Mouse (Mus musculus) mature B cell (primary cell): ENCODE results near the gene Trp53i11.

Source experiments
- in situ Hi-C: fragments of 300-500 bp; cut with MboI; formaldehyde crosslinking; loops from 2 replicates; pipeline ENCODE4 v1.14.3; 2019

Trp53i11 gene

DNA sequence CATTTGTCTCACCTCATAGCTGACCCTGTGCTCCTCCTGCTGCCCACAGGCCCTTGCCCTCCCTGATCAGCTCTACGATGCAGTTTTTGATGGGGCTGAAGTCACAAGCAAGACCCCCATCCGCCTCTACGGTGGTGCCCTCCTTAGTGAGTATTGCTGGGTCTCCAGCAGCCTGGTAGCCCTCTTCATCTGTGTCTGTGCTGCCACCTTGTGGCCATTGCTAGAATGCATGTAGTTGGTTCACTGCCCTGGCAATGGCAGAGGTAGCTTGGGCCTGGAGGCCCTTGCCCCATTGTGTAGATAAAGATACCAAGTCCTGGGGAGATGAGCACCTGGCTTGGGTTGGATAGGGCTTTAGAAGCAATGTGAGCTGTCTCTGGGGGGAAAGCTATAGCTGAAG is 11.5 kb downstream of the Trp53i11 start:
- in situ Hi-C loops = loop anchor here (5.0 kb wide), 1 partner anchor 132 kb away; no protein-coding TSS in a partner anchor

DNA sequence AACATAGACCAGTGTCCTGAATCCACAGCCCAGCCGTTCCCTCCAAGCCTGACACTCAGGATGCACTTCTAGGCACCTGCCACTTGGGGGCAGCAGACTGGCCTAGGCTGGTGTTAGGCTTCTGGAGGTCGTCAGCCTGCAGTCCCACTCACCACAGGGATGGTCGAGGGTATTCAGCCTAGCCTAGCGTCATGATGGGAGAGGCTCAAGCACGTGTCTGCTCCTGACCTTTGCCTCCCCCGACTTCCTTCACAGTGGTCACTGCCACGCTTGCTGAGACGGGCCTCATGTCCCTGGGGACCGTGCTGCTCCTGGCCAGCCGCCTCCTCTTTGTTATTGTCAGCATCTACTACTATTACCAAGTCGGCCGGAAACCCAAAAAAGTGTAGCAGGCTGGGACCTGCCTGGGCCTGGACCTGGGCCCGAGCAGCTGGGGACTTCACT is 12.2 kb downstream of the Trp53i11 start:
- in situ Hi-C loops = loop anchor here (5.0 kb wide), 1 partner anchor 132 kb away; no protein-coding TSS in a partner anchor

DNA sequence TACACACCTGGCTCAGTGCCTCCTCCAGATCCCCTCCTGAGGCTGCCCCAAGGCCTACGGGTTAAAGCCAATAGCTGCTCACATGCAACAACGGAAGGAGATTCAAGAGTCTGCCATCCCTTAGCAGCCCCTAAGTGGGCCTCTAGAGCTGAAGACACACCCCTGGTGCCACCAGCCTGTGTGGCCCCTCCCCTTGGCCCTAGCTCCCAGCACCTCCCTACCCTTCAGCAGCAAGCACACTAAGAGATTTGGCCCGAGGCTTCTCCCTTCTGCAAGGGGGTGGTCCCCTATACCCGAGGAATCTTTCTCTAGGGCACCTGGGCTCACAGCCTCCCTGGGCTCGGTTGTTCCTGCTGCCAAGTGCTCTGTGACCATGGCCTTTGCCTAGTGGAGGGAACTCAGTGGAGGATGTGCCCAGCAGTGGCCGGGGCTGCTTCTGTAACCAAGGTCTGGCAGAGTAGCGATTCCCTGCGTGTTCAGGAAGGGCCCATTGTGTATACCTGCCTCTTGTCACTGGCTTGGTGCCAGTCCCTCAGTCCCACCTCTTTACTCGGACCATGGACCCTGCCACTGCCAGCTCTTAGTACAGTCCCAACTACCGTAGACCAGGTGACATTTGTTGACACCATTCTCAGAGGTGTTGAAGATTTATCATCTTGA is 13.5 kb downstream of the Trp53i11 start:
- in situ Hi-C loops = no loop called here

DNA sequence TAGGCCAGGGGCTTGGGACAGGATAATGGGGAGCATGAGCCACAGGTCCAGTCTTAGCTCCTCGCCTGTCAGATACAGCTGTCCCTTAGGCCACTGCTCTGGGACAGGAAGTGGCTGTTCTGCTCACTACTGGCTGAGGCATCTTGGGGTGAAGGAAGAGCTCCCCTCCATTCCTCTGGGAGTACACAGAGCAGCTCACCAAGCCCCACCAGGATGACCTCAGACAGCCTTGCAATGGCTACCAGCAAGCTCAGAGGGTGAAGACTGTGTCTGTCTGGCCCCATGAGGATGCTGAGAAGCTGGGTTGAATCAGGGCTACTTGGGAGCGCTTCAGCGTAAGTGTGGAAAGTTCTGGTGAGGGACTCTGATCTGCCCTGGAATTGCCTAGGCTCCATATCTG is 14.6 kb downstream of the Trp53i11 start:
- in situ Hi-C loops = no loop called here

DNA sequence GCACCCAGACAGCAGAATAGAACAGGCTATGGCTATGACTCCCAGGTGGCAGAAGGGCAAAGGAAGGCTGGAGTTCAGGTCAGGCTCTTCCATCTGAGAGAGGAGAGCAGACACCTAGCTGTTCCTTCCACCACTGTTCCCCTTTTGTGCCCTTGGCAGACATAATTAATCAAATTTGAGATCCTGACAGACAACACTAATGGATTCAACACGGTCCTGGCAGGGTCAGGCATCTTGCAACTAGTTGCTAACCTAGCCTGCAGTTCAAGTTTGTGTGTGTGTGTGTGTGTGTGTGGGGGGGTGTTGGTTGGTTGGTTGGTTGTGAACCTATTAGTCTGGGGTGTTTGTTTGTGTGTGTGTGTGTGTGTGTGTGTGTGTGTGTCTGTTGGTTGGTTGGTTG is 15.4 kb downstream of the Trp53i11 start:
- in situ Hi-C loops = no loop called here

DNA sequence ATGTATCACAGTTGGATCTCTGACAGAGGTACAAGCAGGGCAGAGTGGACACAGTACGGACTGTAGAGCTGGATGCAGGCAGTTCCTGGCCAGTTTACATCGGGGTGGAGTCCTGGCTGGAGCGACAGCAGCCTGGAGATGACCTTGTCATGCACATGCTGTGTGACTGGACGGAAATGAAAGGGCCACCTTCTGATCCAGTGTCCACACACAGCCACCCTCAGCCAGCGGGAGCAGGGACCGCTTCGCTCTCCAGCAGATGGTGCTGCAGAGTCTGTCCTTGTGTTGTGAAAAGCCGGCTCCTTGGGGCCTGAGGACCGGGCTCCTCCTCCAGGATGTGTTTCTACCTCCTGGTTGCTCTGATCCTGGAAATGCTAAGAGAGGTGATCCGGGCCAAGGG is 16.3 kb downstream of the Trp53i11 start:
- in situ Hi-C loops = no loop called here

DNA sequence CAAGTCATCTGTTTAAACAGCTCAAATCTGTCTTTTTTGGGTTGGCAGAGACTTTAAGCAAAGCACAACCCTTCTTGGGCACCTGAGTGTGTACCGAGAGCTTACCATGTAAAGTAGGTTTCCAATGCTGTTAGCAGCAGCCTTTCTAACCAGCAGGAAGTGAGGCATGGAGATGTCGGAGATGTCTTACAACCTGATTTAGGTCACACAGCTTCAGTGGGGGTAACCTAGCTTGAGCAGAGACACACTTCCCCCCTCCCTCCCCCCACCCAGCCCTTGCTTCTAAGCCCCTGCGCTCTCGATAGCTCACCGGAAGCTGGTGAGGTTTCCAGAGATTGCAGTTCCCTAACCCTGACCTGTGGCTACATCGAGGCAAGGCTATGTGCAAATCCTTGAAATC is 17.2 kb downstream of the Trp53i11 start:
- in situ Hi-C loops = no loop called here

DNA sequence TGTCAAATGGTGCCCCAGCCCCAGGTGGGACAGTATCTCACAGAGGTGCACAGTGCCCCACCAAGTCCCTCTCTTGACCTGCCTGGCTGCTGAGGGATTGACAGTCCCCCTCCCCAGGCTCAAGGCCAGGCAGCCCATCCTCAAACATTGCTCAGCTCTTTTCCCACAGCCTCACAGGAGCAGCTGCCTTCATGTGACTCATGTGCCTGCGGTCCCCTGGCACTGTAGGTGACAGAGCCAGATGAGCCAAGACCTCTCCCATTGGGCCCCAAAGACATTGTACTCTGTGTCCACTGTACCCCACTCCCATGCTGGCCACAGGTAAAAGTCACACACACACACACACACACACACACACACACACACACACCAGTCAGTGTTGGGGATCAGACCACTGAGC is 18.8 kb downstream of the Trp53i11 start:
- in situ Hi-C loops = no loop called here

DNA sequence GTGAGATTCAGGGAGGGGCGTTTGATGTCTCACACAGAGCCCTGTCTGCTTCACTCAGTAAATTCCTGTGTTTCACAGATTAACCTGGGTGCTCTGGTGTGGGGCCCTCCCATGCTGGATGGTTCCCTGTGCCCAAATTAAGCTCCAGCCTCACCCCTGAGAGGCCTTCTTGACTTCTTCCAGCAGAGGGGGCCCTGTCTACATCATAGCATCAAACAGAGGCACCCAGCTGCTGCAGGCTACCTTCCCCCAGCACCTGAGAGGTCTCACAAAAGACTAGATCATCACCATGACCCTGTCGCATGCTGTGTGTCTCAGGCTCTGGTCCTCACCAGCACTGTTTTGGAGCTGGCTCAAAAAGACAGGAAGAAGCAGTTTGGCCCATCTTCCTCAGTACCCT is 25.0 kb downstream of the Trp53i11 start:
- in situ Hi-C loops = no loop called here

DNA sequence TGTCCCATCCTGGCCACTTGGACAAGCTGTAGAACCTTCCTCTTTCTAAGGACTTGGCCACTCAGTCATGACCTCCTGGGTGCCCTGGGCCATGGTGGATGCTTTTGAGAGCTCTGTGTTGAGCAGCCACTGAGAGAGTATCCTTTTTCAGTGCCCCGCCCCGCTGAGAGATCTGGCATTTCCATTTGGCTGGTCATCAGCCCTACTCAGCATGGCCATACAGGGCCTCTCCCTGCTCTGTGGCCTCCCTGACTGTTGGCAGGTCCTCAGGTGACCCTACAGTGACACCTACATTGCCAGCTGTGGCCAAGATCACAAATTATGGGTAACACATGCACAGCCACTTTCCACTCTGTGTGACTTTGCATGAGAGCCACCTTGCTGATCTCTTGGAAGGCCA is 25.5 kb downstream of the Trp53i11 start:
- in situ Hi-C loops = no loop called here

DNA sequence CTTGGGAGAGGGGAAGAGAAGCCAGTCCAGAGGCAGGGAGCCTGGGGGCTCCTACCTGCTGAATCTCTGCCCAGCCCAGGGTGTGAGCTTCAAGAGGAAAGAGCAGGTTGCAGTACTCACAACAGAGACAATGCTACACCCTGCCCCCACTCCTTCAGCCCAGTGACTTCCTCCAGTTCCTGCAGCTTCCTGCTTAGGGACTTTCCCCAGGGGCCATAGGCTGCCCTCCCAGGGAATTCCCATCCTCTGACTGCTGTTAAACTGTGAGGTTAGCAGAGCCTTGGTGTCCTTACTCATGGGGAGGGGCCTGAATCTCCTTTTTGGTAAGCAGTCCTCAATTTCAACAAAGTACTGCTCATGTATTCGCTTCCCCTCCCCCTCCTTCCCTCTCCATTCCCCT is 26.8 kb downstream of the Trp53i11 start:
- in situ Hi-C loops = no loop called here

DNA sequence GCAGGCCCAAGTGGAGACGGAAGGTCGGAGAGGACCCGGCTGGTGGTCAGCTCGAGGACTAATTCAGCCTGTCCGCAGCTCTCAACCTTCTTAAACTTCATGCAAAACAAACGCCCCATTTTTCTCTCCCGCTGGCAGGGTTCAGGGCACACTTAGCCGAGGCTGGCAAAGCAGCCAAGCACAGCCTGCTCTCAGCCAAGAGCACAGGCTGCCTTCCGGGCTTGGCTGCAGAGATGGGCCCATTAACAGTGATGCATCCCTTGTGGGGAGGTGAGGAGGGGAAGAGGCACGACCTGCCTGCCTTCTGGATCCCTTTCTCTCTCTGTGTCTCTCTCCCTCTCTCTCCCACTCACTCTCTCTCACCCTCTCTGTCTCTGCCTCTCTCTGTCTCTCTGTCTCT is 28.4 kb downstream of the Trp53i11 start:
- in situ Hi-C loops = no loop called here

DNA sequence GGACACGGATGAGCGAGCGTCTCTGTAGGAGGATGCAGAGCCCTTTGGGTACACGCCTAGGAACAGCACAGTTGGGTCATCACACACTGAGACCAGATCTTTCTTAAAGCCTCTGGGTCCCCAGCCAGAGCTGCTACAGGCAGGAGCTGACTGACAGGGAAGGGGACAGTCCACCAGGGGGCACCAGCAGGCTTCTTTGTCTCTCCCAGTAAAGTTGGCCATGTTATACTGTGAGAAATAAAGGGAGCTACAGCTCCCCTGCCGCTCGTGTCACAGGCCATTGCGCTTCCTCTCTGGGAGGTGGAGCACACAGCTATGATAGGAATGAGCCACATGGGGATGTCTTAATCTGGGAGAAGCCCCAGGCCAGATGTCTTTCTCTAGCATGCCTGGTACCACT is 29.7 kb downstream of the Trp53i11 start:
- in situ Hi-C loops = no loop called here

DNA sequence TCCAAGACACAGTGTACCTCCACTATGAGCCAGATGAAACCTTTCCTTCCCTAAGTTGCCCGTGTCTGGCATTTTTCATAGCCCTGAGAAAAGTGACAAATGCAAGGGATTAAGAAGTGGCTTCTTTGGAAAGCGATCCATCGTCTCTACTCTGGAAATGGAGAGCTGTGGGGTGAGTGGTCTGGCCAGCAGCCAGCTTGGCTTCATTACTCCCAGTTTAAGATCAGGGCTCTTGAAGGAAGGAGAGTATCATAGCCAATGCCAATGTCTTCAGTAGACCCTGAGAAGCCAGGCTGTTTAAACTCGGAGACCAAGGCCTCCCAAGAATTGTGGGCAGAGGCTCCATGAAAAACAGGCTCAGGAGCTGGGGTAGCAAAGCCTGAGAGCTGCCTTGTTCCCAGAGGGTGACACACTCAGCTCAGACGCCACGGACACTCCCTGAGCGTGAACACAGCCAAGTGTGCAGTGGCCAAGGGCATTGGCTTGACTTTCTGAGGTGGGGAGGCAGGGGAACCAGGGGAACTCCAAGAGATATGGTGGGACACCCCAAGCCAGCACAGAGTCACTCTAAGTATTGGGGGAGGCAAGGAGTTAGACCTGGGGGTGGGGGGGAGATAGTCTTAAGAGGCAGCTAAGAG is 31.1 kb downstream of the Trp53i11 start:
- in situ Hi-C loops = no loop called here

DNA sequence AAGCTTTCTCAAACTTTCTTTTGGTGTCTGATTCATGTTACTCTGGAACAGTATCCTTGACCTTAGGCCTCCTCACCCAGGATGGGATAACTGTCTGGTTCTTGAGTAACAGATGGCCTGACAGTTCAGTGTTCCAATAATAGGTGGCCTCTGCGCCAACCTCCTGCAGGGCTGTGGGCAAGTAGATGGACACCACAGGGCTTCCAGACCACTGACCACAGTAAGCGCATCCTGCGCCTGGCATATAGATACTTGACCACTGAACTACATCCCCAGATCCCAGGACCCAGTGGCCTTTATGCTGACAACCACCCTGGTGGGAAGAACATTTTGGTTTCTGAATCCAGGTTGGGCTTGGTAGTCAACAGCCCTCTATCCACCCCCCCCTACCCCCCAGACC is 32.2 kb downstream of the Trp53i11 start:
- in situ Hi-C loops = no loop called here

DNA sequence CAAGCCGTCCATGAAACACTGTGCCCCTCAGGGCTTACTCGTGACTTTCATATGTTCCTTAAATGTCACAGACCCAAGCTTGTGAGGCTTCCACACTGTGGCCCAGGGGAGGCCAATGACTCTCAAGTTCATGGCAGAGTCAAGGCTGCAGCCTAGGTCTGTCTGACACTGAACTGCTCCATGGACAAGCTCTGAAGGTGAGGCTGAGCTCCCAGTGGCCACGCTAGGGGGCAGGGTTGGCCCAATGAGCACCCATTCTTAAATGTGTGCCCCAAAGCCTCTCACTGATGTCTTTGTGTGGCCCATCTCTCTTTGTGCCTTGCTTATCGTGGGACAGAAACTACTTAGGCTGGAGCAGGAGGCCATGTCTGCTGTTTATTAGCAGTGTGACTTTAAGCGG is 33.1 kb downstream of the Trp53i11 start:
- in situ Hi-C loops = no loop called here

DNA sequence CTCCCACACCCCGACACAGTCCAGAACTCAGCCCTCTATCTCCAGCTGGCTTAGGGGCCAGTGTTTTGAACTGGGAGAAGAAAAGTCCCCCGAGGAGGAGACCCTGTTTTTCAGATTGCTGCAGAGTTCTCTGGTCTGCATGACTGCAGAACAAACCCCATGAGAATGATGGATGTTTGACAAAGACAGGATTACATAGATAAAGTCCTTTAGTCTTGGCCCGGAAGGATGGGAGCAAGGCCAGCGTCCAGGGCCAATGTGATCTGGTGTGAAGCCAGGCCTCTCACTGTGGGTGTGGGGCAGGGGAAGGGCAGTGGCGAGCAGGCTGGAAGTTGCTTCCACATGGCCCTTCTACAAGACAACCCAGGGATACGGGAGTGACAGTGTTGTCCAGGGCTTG is 36.1 kb downstream of the Trp53i11 start:
- in situ Hi-C loops = no loop called here

DNA sequence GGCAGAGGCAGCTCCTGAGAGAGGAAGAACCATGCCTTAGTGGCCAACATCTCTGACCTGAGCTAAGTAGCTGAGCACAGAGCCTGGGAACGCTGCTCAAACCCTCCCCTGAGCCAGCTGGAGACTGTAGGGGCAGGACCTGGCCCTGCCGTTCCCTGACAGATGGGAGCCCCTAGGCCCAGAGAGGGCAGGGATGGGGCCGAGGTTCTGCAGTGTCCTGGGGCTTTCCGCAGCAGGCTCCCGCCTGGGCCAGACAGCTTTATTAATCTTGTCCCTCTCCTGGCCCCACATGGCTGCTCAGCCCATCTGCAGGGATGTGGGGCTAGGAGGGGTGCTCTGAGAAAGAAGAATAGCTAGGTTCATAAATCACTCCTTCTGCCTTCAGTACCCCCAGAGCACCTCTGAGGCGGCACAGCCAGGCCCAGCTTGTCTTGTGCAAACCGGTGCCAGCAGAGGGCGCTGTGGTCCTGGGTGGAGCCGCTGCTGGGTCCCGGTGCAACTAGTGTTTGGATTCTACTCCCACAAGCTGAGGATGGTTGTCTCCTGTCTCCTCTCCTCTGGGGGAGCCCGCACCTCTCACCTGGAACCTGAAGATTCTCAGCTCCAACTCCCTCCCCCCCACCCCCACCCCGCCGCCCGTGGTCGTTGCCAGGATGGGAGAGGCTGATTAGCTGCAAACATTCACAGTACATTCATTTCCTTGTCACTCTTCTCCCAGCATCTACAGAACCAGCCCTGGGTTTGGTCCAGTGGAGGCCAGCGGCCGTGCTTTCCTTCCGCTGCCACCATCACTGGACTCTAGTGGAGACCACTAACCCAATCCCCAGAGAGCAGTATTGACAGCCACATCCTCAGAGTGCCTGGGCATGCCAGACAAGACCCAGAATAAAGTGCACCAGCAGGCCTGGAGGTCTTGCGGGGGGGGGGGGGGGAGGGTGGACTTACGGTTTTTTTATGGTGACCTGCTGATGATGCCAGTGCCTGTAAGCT is 39.6 kb downstream of the Trp53i11 start:
- in situ Hi-C loops = loop anchor here (25.0 kb wide), 1 partner anchor 315 kb away; the partner anchor contains the start of gene Syt13

DNA sequence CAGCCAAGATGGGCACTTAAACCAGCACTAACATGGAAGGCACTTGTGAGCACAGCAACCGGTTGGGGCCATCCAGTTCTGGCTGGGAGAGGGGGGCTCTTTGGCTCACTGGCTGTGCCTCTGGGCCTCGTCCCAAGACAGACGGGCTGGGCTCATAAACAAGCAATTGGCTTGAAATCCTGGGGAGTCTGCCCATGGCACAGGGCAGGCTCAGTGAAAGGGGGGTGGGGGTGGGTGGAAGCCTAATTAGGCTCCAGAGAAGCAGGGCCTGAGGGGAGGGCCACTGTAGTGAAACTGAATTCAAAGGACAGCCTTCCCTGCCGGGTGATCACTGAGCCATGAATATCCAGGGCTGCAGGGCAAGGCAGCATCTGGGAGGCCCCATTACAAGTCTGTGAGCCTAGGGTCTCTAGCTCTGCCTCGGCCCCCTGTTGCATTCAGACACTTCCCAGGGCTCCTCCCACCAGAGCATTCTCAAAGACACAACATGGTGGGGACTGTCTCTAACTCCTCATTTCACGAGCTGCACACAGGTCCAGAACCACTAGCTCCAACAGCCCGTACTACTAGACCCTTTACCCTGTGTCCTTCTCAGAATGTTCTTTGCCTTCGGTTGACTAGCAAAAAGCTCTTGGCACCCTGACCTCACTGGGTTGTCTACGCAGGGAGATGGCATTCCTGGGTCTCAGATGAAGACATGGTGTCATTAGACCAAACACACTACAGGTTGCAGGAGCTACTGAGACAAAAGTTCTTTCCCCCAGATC is 40.5 kb downstream of the Trp53i11 start:
- in situ Hi-C loops = loop anchor here (25.0 kb wide), 1 partner anchor 316 kb away; the partner anchor contains the start of gene Syt13

DNA sequence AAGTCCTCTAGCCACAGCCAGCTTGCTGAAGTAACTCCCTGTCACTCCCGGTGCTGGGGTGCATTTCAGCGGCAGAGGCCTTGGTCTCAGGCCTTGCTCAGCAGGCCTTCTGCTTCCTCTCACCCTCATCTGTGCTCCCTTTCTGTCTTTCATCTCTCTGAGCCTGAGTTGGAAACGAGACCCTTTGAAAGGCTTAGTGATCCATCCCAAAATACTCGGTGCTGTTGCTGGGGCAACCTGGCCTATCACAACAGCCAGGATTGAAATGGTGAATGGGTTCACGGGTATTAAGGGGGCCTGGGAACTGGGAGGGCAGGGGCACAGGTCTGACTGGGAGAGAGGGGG is 41.1 kb downstream of the Trp53i11 start:
- in situ Hi-C loops = loop anchor here (25.0 kb wide), 1 partner anchor 316 kb away; the partner anchor contains the start of gene Syt13

DNA sequence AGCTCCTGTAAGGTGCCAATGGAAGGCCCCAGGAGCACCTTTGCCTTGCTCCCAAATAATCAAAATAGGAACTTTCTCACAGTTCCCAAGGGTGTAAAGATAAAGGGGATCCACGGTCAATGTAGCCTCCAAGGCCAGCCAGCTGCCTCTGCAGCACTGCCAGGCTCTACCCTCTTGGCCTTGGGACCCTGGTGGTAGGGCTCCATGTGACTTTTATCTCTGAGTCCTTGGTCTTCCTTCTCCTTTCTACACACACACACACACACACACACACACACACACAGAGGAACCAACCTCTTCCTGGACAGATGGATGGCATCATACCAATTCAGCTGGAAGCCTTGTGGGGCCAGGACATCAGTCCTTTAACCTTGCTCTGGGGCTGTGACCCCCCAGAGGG is 44.8 kb downstream of the Trp53i11 start:
- in situ Hi-C loops = loop anchor here (25.0 kb wide), 1 partner anchor 320 kb away; the partner anchor contains the start of gene Syt13
